Mouse (Mus musculus) layer of hippocampus, postnatal 25 days (tissue): ENCODE results near the gene Upp2. TPM values are rescaled to one million over a fixed set of nuclear protein-coding genes. Genes with fewer than 3 reads are reported as not detected.
A peak's percentile ranks its signal among the peaks of the same experiment; 100 is the strongest.

Experiments
- DNase-seq, 2 experiments: peaks; one replicate each; pipeline ENCODE4 v3.0.0; 2022; ENCODE audit warnings: mixed read lengths in 2 of 2, low spot score in 1 of 2; ENCODE audit errors: extremely low spot score in 1 of 2
- total RNA-seq, 2 experiments: library from RNA; stranded (reverse); gene quantifications; 2 replicates each; pipeline ENCODE4 v1.2.3; 2021

Upp2 gene
- total RNA-seq, 2 experiments from 2014 or later, result 30.9 to 32.5 TPM

DNA sequence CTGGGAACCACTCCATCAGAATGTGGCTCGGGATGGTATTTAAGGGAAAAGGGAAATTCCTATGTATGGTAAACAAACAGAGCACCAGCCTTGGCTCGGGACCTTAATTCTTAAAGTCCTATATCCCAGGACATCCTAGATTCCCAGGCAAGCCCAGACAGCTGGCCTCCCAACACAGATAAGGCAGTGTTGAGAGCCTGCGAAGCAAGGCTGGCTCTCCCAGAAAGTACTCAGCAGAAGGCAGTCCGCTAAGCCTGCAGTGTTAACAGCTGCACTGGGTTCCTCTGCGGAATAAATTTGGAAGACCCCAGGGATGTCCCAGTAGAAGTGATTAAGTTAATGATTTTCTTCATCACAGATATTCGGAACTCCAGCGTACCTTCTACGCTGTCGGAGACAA, 16.6 kb upstream of the Upp2 start:
- DNase-seq, result no peak

DNA sequence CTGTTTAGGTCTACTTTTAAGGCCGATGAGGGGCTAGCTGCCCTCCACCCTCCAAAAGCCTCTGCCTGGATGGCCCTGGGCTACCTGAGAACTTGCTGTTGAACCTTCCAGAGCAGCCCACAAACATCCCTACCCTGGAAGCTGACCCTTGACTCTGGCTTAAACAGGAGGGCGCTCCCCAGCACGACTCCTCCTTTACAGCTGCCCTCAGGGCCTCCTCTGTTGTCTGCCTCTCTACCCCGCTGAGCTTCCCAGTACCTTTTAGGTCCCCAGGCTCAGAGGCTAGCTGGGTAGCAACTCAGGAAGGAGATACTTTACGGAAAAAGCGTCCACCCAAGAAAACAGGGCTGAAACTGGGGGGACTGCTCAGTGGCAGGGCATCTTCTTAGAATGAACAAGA, 15.2 kb upstream of the Upp2 start:
- DNase-seq, result no peak

DNA sequence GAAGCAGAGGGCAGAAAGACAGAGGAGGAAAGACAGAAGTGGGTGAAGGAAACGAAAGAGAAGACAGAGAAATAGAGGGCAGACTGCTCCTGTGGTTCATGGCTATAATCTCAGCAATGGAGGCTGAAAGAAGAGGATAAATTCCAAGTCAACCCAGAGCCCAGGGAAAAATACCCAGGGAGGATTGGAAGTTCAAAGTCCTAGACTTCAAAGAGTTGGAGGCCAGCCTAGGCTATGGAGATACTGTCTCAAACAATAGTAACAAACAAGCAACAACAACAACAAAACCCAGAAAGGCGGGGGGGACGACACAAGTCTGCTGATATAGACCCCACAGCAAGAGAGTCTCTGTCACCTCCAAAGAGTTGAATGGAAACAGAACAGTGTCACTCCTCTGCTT, 14.8 kb upstream of the Upp2 start:
- DNase-seq, result no peak

DNA sequence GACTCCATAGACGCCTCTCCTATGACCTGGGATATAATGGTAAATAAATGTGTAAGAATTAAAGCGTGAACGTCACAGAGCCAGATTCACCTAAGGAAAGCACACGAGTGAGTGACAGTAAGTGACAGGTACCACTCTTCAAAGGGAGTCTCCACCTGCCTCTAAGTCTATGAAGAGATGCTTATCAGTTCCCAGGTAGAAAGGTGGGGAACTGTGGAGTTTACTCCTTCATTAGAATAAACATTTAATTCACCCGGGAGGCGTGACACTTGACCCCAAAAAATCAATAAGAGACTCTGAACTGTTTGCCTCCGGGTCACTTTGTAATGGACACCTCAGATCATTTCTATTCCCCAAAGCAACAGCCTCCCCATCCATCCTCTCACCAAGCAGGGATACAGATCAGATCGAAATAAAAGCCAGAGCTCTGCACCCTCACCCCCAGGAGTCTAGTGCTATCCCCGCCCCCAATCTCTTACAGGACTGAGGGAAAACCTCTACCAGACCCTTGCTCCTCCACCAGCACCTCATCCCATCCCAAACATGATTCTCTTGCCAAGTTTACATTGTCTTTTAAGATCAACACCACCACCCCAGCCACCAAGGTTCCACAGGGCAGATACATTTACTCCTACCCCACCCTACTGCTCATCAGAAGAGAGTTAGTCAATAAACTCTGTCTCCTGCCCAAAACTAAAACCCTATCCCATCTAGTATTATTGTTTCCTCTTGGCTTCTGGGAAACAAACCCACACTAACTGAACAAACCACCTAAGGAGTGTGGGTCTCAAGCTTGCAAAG, 9.9 kb upstream of the Upp2 start:
- no peak for DNase-seq

DNA sequence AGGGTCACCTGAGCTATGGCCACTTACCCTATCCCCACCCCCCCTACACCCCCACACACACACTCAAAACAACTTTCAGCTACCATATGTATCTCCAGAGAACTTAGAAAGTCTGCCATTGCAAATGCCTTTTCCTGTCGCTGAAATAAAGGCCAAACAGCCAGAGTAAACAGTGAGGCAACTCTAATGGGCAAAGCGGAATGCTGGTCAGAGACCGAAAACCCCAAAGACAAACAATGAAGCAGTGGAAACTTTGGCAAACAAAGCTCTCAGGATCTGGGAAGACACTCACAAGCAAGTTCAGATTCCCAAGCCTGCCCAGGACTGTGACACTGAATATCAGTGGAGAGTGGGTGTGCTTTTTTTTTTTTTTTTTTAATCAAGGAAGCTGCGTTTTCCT, 5.0 kb upstream of the Upp2 start:
- no peak for DNase-seq

DNA sequence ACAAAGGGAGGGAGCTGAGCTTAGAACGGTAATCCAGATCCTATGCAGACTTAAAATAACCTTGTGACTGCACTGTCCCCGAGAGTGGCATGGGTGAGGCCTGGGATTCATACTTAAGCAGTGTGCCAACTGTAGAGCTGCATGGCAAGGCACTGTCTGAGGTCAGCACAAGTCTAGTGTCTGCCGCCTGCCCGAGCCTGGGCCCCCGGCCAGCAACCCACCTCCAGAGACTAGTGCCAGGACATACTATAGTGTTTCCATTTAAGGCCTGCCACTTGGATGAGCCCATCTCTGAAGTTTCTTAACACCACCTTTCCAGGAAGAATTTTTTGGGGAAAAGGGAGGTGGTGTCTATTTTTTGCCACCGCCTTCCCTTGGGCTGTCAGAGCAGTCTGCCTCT, 1.8 kb upstream of the Upp2 start:
- no peak for DNase-seq

DNA sequence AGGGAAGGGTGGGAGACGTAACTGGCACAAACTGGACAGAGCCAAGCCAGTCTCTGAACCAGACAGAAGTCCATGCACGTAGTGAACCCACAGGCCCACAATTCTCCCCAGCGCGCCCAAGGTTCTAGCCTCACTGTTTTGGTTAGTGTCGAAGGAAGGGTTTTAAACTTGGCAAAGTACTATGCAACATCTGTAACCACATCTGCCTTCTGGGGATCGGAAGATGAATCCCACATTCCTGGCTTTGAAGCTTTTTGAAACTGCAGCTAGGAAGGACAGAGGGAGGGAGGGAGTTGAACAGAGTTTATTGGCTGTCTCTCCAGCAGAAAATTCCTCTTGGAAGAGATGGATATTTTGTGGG, 1.1 kb upstream of the Upp2 start:
- DNase-seq, result no peak

DNA sequence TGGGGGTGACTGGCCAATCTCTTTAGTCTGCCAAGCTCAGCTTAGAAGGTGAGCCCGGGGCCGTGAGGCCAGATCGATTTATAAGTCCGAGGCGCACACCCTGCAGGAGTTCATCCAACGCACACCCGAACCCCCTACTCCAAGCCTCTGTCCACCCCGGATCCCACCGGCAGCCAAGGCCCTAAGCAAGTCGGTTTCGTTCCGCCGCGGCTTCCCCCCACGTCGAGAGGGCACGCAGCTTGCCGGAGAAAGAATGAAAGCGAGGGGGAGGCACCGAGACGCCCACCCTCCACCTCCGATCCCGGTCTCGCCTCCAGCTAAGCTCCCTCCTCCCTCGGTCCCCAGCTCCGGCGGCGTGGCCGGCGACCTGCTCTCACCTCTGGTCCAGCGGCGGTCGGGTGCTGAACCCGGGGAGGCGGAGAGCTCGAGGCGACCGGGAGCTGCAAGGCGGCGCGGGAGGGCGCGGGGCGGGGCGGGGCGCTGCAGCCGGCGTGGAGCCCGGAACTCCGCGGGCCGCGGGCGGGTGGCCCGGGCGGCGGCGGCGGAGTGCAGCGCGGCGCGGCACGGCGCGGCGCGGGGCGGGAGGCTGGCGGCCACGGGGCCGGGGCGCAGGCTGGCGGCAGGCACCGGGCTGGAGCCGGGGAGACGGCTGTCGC, 560 bp upstream of the Upp2 start:
- peak; percentile 45 to 64 for DNase-seq

DNA sequence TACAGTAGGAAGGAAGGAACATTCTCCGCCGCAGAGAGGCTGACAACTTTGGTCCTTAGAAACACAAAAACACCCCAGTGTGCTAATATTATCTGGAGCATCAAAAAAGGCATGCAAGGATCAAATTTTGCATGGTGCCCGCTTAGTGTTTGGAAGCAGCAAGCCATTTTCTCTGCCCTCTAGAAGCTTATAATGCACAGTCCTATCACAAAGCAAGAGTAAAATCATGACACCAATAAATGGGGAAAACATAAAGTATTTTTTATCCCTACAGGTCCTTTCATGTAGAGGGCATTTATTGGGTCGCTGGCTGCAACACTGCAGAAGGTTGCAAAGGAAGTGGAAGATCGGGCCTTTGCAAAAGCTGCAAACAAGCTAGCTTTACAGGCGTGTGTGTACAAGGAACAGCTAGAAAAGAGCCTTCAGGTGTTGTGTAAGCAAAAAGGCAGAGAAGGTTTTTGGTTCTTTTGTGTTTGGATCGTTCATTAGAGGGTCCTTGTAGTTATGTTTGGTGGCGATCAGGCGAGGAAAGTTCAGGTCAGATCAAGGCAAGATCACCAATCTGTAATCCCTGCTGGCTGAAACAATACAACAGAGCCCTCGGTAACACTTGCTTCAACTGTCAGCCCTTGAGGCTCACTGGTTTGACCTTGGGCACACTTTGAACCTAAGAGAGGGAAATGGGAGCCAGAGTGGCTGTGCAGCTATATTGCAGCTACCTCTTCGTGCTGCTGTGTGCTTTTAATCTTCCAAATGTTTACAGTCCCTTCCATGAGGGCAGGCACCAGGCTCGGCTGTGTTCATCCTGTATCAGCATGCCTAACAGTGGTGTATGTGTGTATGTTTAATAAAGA, 995 bp downstream of the Upp2 start:
- no peak for DNase-seq

DNA sequence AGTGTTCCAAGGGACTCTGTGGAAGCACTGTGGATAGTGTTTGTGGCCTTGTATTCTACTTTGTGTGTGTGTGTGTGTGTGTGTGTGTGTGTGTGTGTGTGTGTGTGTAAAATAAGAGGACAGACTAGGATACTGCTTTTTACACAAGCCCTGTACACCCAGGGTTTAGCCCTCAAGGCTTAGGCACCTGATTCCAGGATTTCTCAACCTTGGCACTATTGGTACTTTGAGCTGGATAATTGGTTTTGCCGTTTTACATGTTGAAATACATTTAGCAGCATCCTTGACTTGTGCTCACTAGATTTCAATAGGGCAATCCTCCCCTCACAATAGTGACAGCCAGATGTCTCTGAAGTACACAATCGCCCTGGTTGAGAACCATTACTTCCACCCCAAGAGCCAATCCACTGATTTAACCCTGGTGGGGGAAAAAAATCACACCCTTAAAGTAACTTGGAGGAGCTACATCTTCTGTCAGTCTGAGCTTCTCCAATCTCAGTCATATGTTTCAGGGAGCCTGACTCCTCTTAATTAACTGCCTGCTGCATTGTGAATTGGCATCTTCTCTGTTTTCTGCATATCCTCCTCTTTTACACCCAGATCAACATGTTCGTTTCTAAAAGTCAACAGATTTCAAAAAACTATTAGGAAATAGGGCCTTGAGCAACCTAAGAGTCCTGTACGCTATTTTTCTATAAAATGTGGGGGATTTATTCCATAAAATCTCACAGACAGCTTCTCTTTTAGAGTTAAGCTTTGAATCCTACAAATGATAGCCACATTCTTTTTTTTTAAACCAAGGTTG, 1.9 kb downstream of the Upp2 start:
- no peak for DNase-seq

DNA sequence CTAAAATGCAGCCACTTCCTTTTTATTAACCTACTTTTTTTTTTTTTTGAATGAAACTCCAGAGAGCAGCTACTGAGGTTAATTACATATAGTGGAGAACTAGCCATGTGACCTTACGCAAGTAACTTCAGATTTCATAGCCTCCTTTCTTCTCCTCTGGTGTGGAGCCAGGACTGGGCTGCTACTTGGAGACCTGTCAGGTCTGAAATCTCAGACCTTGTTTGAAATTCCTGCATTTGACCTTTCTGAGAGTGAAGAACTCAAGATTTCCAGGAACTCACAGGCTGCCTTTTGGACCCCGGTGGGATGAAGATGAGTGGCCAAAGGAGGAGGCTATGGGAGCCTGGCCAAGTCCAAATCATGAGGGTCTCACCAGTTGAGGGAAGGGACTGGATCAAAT, 7.1 kb downstream of the Upp2 start:
- no peak for DNase-seq

DNA sequence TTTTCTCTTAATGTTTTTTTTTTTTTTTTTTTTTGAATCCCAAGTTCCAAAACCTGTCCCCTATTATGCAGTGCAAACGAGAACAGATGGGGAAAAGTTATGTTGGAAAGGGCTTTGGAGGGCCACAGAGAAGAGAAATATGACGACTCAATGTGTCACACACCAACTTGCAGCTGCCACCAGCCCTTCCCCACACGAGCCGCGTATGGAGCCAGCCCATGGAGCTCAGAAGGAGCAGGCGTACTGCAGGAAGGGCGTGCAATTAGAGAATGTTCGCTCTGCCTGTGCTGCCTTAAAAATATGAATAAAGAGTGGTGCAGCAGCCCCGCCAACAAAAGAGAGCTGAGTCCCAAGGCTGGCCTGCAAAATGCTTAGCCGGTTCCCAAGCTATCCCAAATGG, 19.2 kb downstream of the Upp2 start:
- DNase-seq, result peak; percentile 48 to 54

DNA sequence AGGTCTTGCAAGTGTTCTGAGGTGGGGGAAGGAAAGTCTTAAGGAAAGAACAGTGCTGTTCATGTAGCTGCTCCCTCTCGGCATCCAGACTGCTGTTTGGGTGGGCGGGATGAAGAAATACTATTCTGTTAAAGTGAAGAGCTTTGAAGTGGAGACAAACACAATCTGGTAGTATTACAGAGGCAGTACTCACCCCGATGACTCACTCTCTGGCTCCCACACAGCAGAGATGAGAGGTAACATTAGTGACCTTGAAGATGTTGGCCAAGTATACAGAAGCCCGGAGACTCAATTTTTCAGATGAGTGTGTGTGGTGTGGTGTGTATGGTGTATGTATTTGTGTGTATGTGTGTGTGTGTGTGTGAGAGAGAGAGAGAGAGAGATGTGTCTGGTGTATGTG, 22.5 kb downstream of the Upp2 start:
- peak in 1 of 2 experiments; percentile 29 for DNase-seq

DNA sequence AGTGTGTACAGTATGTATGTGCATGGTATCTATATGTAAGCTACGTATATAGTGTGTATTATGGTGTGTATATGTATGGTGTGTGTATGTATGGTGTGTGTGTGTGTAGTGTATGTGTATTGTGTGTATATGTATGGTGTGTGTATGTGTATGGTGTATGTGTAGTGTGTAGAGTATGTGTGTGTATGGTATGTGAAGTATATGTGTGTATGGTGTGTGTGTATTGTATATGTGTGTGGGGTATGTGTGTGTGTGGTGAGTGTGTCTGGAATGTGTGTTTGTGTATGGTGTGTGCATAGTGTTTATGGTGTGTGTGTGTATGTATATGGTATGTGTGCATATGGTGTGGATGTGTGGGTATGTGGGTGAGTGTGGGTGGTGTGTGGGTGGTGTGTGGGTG, 23.0 kb downstream of the Upp2 start:
- no peak for DNase-seq

DNA sequence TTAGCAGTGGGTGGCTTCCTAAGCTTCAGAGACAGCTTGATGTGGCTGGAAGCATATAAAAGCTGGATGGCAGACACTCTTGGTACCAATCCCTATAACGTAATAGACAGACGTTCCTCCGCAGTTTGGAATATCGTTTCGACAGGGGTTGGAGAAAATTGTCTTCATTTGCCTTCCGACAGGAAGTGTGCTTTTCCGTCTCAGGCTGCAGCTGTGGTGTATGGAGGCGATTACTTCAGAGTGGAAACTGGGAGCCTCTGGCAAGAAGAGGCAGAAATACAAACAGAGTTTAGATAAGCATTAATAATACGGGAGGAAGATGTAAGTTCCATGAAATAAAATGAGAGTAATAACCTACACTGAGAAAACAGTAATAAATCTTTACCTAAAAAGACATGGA, 28.3 kb downstream of the Upp2 start:
- no peak for DNase-seq

DNA sequence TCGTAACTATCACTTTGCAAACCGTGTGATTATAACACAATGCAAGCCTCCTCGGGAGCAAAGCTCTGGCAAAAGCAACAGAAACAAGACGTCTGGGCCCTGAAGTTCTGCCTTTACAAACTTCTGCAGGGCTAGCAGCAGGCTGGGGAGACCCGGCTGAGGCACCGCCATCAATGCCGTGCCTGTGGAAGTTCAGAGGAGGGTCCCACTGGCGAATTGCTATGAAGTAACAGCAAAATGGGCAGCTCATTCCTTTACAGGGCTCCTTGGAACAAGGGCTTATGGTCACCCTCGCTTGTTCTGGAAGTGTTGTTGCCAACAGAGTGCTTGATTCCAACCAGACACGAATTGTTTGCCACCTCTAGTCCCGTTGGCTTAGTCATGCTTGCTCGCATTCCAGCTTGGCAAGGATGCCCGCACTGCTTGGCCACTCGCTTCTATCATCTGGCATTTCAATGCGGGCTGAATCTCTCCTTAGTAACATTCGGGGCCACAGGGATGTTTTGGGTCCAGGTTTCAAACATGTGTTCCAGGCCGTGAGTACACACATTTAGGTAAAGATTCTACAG, 29.8 kb downstream of the Upp2 start:
- DNase-seq, result peak in 1 of 2 experiments; percentile 27

DNA sequence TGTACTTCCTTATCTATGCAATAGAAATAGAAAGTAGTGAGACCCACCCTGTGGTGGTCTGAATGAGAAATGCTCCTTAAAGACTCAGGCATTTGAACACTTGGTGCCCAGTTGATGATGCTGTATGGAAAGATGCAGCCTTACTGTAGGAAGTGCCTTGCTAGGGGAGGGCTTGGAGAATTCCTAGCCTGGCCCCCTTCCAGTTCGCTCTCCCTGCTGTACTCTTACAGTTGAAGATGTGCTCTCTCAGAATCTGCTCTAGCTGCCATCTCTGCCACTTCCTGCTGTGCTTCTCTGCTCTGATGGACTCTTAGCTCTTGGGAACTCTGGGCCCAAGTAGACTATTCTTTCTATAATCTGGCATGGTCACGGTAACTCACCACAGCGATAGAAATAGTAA, 30.5 kb downstream of the Upp2 start:
- DNase-seq, result no peak

DNA sequence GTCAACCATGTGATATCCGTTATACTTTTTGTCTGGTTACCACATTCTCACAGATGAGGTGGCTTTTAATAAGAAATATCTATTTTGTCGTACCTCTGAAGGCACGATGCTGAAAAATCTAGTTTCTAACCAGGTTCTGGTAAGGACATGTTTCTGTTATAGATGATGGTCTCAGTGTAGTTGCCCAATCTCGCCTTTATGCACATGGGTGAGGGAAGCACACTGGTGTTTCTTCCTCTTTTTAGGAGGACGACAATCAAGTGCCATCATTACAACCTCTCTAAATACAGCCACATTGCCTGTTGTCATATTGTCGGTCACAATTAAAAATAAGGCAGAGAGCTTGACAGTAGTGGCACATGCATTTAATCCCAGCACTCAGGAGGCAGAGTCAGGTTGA, 32.5 kb downstream of the Upp2 start:
- DNase-seq, result no peak

DNA sequence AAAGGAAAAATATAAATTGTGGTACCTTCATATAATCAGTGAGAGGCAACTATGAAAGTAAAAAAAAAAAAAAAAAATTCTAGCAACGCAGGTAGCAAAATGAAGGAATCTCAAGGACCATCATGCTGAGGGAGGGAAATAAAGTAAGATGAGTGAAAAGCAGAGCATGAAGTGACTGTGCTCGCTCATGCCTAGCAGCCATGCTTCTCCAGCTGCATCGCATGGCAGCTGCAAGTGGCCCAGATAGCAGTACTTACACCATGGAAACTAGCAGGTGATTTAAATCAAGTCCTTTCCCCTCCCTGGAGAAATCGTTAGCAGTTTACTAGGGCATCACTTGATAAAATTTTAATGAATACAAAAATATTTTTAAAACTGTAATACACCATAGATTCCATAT, 34.3 kb downstream of the Upp2 start:
- DNase-seq, result no peak

DNA sequence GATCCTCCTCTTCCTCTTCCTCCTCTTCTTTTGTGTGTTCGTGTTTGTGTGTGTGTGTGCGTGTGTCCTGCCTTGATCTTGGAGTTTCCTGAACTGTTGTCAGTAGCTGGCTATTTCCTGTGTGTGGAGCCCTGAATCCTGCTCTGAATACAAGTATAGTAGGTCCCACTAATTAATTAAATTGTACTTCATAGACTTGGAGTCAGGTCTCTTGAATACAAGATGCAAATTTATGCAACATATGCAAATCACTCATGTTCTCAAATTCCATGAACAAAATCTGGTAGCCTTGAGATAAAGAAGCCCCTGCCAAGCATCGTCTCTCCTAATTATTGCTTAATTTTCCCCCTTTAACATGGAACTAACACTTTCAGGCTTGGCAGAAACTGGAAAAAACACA, 36.3 kb downstream of the Upp2 start:
- no peak for DNase-seq
